Mouse (Mus musculus) urinary bladder, postnatal 4 days (tissue): ENCODE data around the gene 2310061I04Rik.
A peak's percentile ranks its signal among the peaks of the same experiment; 100 is the strongest.

Experiments
- DNase-seq, 2 experiments: peaks; one replicate each; pipeline ENCODE4 v3.0.0; 2021 to 2022; ENCODE audit warnings: low spot score in 2 of 2

Gene 2310061I04Rik

DNA sequence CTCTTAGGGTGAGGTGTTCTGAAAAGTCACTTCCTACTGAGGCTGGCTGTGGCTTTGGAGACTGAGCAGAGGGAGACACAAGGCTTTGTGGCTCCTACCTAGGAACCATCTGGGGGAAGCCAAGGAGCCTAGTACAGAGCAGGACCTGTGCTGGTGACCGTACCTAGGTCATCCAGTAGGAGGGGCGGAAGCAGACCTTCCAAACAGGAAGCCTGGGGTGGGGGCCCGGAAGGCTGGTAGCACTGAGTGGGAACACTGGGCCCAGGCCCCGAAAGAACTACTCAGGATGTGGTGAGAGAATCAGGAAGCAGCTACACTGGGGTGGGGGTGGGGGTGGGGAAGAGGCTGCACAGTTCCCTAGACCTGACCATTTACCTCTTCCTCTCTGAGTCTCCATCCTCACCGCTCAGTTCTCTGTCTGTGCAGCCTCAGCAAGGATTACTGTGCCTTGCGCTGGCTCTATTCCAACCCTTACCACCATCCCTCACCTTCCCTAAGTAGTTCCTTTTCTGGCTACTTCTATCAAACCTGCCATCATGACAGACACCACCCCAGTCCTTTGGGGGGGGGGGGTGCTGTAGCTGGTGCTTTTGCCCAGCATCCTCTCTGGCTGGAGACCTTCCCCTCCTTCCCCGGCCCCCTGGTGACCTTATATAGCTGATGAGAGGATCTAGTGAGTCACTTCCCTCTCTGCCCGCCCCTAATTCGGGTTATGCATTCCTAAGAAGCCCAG, 26.9 kb downstream of the 2310061I04Rik start:
- DNase-seq: no peak

GRCm38 (mm10) chr17:35869346-35870067, 27.7 kb downstream of the 2310061I04Rik start:
- DNase-seq: no peak

DNA sequence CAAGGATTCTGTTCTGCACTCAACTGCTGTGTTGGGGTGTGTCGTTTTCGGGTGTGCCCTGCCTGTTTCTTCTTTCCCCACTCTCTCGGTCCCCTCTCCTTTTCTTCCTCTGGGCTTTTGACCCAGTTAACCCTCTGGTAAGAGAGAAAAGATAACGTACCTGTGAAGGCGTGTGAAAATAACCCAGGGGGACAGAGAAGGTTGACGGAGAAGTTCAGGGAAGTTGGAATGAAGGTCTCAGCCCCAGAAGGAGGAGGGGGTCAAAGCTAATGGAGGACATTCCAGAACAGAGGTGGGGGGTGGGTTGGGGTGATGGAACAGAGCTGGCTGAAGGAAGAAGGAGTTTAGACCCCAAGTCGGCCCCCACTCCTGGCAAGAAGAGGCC, 28.3 kb downstream of the 2310061I04Rik start:
- DNase-seq: no peak

DNA sequence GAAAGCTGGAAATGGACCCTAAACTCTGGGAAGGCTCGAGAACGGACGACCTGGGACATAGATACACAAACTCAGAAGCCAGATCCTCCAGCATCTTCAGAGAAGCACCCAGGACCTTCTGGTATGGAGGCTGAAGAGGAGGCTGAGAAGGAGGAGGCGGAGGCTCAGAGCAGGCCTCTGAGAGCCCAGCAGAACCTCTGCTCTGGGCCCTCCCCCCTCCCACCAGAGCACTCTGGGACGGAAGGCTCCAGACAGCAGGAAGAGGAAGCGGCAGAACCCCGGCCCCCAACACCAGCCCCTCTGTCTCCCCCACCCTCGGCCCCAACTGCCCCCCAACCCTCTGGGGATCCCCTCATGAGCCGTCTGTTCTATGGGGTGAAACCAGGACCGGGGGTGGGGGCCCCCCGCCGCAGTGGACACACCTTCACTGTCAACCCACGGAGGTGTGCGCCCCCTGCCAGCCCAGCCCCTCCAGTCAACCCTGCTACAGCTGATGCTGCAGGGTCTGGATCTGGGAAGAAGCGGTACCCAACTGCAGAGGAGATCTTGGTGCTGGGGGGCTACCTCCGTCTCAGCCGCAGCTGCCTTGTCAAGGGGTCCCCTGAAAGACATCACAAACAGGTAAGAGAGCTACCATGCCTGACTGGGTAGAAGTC, 28.9 kb downstream of the 2310061I04Rik start:
- no peak for DNase-seq

DNA sequence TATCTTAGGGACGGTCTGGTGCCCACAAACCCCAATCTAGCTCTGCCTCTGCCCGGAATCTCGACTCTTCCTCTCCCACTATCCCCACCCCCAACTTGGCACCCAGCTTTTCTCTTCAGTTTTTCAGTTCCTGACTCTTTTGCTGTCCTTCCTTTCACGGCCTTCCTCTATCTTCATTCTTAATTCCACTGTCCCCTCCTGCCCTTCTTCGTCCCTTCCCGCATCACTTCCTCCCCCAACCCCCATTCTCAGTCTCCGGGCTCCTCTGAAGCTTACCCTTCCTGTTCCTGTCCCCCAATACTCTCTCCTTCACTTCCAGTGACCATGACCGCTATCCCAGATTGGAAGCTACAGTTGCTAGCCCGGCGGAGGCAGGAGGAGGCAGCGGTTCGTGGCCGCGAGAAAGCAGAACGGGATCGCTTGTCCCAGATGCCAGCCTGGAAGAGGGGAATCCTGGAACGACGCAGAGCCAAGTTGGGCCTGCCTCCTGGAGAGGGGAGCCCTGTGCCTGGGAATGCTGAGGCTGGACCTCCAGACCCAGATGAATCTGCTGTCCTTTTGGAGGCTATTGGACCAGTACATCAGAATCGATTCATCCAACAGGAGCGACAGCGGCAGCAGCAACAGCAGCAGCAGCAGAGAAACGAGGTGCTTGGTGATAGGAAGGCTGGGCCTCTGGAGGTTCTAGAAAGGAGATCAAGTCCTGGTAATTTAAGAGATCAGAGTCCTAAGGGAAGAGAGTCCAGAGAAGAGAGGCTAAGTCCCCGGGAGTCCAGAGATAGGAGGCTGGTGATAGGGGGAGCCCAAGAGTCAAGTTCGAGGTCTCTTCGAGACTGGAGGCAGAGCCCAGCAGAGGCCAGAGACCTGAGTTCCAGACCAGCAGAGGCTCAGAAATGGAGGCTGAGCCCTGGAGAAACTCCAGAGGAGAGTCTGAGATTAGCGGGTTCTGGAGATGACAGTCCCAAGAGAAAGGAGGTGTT, 30.0 kb downstream of the 2310061I04Rik start:
- no peak for DNase-seq

GRCm38 (mm10) chr17:35866281-35866831, 30.9 kb downstream of the 2310061I04Rik start:
- DNase-seq: peak; percentile 69 to 70

DNA sequence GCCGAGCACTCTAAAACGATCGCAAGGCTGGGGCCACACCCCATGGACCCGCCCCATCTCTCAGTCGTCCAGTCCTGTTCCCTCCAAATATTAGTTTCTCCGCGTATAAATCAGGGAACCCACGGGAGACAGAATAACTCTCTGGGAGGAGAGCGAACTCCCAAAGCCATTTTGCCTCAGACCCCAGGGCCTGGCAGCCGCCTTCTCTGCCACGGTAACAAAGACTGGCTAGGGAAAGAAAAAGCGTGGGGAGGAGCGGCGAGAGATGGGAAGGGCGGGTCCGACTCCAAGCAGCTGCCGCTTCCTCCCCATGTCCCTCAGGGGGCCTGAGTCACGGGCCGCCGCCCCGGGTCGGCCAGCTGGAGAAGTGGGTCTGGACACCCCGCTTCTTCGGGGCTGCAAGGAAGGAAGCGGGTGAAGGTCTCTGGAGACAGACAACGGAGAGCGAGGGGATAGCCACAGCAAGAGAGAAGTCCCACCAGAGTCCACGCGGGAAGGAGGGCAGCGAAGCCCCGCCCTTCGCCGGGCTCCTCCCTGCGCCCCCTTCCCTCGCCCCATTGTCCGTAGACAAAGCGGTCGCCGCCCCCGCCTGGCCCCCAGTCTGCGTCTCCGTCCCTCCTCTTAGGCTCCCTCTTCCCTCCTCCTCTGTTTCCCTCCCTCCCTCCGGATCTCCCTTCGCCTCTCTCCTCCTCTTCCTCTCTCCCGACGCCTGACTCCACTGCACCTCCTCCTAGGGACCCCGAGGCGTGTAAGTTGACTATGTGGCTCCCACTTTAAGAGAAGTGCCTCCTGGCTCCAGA, 31.6 kb downstream of the 2310061I04Rik start, which contains the start of gene Ppp1r18:
Gene Ppp1r18, plus strand, starts transcription at position 113 of the 800 bp plus-strand sequence.
- peak; percentile 81 to 83 for DNase-seq

GRCm38 (mm10) chr17:35864832-35865353, 32.3 kb downstream of the 2310061I04Rik start:
- no peak for DNase-seq

DNA sequence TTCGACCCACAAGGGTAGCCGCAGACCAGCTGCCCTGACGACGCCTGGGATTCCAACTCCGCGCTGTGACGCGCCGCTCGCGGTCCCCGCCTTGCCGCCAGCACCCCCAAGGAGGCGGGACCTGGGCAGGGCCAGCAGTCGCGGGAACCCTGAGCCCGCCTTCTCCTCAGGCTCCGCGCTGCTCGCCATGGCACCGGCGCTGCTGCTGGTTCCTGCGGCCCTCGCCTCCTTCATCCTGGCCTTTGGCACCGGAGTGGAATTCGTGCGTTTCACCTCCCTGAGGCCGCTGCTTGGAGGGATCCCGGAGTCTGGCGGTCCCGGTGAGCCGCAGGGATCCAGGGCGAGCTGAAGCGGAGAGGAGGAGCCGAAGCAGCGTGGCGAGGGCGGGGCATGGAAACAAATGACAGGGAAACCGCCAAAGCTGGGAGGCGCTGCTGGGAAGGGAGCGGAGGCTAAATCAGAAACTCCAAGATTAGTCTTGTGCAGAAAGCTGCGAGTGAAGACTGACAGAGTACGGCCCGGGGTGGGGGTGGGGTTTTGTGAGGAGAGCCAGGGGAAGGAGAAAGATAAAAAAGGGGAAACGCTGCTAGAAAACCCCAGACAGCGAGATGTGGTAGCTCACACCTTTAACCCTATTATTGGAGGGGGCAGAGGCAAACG, 35.9 kb downstream of the 2310061I04Rik start, which contains the start of gene Nrm:
Gene Nrm, plus strand, starts transcription at position 121 of the 660 bp plus-strand sequence.
- DNase-seq: peak; percentile 87 to 89

DNA sequence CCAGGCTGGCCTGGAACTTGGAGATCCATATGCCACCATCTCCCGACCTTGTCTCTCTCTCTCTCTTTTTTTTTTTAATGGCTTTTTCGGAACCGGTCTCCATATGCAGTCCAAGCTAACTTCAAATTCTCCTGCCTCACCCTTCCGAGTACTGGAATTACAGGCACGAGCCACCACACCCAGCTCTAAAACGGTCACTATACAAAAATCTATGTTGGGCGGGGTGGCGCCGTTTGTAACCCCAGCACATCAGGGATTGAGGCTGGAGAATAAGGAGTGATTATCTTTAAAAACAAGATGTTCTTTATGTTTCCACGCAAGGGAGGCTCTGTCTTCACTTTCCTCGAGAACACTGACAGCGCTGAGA, 36.4 kb downstream of the 2310061I04Rik start:
- DNase-seq: no peak

- no peak for DNase-seq
Observed at GRCm38 (mm10) chr17:35859835-35860234, 37.4 kb downstream of the 2310061I04Rik start.

GRCm38 (mm10) chr17:35859371-35859770, 37.9 kb downstream of the 2310061I04Rik start:
- DNase-seq: no peak

DNA sequence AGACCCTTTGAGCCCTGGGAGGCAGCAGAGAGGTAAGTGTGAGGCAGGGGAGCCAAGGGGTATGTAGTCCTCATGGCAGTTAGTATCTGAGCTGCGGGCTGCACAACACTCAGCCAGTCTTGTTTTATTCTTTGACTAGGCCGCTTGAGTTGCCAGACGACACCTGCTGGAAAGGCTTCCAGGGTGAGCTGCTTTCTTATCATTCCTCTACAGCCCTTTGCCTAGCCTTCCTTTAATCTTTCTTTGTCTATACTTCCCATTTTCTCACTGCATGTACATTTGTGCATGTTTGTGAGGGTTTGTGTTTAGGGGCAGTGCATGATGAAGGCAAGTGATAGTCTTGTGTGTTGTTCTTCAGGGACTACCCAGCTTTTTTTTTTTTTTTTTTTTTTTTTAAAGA, 46.3 kb downstream of the 2310061I04Rik start:
- no peak for DNase-seq

GRCm38 (mm10) chr17:35848112-35848511, 49.1 kb downstream of the 2310061I04Rik start:
- peak in 1 of 2 experiments; percentile 16 for DNase-seq

DNA sequence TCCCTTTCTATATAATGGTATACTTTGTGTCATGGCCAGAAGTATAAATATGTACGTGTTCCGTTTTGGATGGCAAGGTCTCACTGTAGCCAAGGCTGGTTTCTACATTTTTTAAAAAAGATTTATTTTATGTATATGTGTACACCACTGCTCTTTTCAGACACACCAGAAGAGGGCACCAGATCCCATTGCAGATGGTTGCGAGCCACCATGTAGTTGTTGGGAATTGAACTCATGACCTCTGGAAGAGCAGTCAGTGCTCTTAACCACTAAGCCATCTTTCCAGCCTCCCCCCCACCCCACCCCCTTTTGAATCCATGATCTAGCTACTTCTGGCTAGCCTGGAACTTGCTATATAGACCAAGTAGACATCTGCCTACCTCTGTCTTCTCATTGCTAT, 53.7 kb downstream of the 2310061I04Rik start:
- no peak for DNase-seq
